Mouse (Mus musculus) neural tube, embryonic 15.5 days (tissue): Measurements from ENCODE around the gene Gm4305. TPM values are rescaled to one million over a fixed set of nuclear protein-coding genes. Genes with fewer than 3 reads are reported as not detected.
"Not testable (repeated sequence)": the region's sequence is repeated elsewhere in the genome, so short reads cannot be mapped to it uniquely, and the experiment has no call there.

Source experiments
- ATAC-seq: fragments of 200-750 bp; cut with Nextera tagmentation; 2 replicates; pipeline ENCODE4 v1.8.0; 2017; ENCODE audit warnings: mild to moderate bottlenecking, moderate TSS enrichment, moderate library complexity; ENCODE audit not compliant: low FRiP score
- H3K27ac ChIP-seq: fragments of 300-500 bp; sonication (generic); replicated peaks from 2 replicates; pipeline ENCODE4 v1.5.1; 2015; ENCODE audit warnings: mild to moderate bottlenecking, inconsistent platforms
- H3K27me3 ChIP-seq: fragments of 300-500 bp; sonication (generic); replicated peaks from 2 replicates; pipeline ENCODE4 v1.6.1; 2015; ENCODE audit warnings: inconsistent platforms
- H3K36me3 ChIP-seq: fragments of 300-500 bp; sonication (generic); 2 replicates; pipeline ENCODE4 v1.6.1; 2015; ENCODE audit warnings: inconsistent platforms
- H3K4me1 ChIP-seq: fragments of 300-500 bp; sonication (generic); 2 replicates; pipeline ENCODE4 v1.6.1; 2015; ENCODE audit warnings: inconsistent platforms
- H3K4me2 ChIP-seq: fragments of 300-500 bp; sonication (generic); 2 replicates; pipeline ENCODE4 v1.6.1; 2015; ENCODE audit warnings: inconsistent platforms, mild to moderate bottlenecking, moderate library complexity
- H3K4me3 ChIP-seq: fragments of 300-500 bp; sonication (generic); replicated peaks from 2 replicates; pipeline ENCODE4 v1.5.1; 2015; ENCODE audit warnings: mild to moderate bottlenecking, inconsistent platforms
- H3K9ac ChIP-seq: fragments of 300-500 bp; sonication (generic); replicated peaks from 2 replicates; pipeline ENCODE4 v1.6.1; 2015; ENCODE audit warnings: mild to moderate bottlenecking, inconsistent platforms
- H3K9me3 ChIP-seq: fragments of 300-500 bp; sonication (generic); replicated peaks from 2 replicates; pipeline ENCODE4 v1.6.1; 2016; ENCODE audit warnings: inconsistent platforms
- WGBS: fragments of 180-500 bp; shearing (Covaris S2); methylation state at CpG from one replicate; pipeline ENCODE4 v1.1.7; 2015; ENCODE audit warnings: mixed read lengths; 5-methylcytosine and 5-hydroxymethylcytosine counted together
- polyA plus RNA-seq: library from polyadenylated mRNA; unstranded; fragments of >200 nt; fragmentation: Nextera tagmentation; extraction: Ambion mirVana; gene quantifications from 2 replicates; pipeline ENCODE4 v1.2.1, GENCODE M21; 2015

Gene Gm4305
- polyA plus RNA-seq, result not detected in 2 replicates

DNA sequence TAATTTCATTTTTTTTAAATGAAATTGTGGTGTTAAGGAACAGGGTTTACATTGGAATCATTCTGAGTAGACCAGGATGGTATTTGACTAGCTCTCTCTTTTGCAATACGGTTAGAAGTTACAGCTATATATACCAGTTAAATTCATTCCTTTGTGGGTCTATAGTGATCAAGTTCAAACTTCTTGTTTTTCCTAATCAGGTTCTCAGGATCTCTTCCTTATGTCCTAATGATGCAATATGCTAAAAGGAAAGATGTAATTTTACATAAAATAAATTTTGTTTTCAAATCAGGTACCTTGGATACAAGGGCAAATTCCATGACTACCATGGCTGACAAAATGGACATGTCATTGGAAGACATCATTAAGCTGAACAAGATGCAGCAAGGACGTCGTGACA, at the start of gene Gm4305:
Gene Gm4305 (plus strand): TSS at position 301 of the 400 bp plus-strand sequence.
- not testable (repeated sequence) for H3K9ac ChIP-seq, H3K36me3 ChIP-seq, H3K27me3 ChIP-seq, H3K27ac ChIP-seq, H3K4me1 ChIP-seq, H3K4me3 ChIP-seq, H3K4me2 ChIP-seq, ATAC-seq, H3K9me3 ChIP-seq
- no CpG with 5 or more reads among the region's 3 CpGs for WGBS

DNA sequence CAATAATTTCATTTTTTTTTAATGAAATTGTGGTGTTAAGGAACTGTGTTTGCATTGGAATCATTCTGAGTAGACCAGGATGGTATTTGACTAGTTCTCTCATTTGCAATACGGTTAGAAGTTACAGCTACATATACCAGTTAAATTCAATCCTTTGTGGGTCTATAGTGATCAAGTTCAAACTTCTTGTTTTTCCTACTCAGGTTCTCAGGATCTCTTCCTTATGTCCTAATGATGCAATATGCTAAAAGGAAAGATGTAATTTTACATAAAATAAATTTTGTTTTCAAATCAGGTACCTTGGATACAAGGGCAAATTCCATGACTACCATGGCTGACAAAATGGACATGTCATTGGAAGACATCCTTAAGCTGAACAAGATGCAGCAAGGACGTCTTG, 15.5 kb upstream of the Gm4305 start, which contains the start of gene Gm4301:
Gene Gm4301 (plus strand): TSS at position 301 of the 400 bp plus-strand sequence.
- H3K4me2 ChIP-seq, ATAC-seq, H3K36me3 ChIP-seq, H3K4me1 ChIP-seq, H3K27me3 ChIP-seq, H3K4me3 ChIP-seq, H3K9ac ChIP-seq, H3K27ac ChIP-seq, H3K9me3 ChIP-seq: not testable (repeated sequence)
- no CpG with 5 or more reads among the region's 2 CpGs for WGBS

- H3K27ac ChIP-seq, H3K9ac ChIP-seq, ATAC-seq, H3K4me3 ChIP-seq, H3K36me3 ChIP-seq, H3K27me3 ChIP-seq, H3K9me3 ChIP-seq, H3K4me2 ChIP-seq, H3K4me1 ChIP-seq: not testable (repeated sequence)
- WGBS, result no CpG with 5 or more reads among the region's 3 CpGs
Observed at GRCm38 (mm10) chr10:100340536-100340935, 10.4 kb upstream of the Gm4305 start, which contains the start of gene Gm4302. Gene Gm4302 (plus strand): TSS chr10:100340836.

DNA sequence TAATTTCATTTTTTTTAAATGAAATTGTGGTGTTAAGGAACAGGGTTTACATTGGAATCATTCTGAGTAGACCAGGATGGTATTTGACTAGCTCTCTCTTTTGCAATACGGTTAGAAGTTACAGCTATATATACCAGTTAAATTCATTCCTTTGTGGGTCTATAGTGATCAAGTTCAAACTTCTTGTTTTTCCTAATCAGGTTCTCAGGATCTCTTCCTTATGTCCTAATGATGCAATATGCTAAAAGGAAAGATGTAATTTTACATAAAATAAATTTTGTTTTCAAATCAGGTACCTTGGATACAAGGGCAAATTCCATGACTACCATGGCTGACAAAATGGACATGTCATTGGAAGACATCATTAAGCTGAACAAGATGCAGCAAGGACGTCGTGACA, 5.2 kb upstream of the Gm4305 start, which contains the start of gene Gm4303:
Gene Gm4303 (plus strand): TSS at position 301 of the 400 bp plus-strand sequence.
- not testable (repeated sequence) for H3K27me3 ChIP-seq, ATAC-seq, H3K4me3 ChIP-seq, H3K4me1 ChIP-seq, H3K27ac ChIP-seq, H3K4me2 ChIP-seq, H3K9me3 ChIP-seq, H3K9ac ChIP-seq, H3K36me3 ChIP-seq
- no CpG with 5 or more reads among the region's 3 CpGs for whole genome bisulfite sequencing

DNA sequence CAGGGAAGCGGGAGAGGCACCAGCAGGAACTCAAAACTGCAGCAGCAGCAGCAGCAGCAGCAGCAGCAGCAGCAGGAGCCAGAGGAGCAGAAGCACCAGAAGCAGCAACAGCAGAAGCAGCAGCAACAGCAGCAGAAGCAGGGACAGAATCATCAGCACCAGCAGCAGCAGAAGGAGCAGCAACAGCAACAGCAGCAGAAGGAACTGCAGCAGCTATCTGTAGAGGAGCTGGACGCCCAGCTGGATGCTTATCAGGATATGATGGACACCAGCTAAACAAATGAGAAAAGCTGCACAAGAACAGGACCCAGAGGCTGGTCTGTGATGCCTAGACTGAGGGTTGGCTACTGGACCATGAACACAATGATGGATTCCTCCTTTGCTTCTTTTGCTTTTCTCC, 5.9 kb downstream of the Gm4305 start:
- H3K9me3 ChIP-seq, H3K4me1 ChIP-seq, H3K27ac ChIP-seq, H3K4me2 ChIP-seq, H3K4me3 ChIP-seq, ATAC-seq, H3K9ac ChIP-seq, H3K36me3 ChIP-seq, H3K27me3 ChIP-seq: not testable (repeated sequence)
- 92% methylated on average over 2 of the region's 2 CpGs for WGBS

DNA sequence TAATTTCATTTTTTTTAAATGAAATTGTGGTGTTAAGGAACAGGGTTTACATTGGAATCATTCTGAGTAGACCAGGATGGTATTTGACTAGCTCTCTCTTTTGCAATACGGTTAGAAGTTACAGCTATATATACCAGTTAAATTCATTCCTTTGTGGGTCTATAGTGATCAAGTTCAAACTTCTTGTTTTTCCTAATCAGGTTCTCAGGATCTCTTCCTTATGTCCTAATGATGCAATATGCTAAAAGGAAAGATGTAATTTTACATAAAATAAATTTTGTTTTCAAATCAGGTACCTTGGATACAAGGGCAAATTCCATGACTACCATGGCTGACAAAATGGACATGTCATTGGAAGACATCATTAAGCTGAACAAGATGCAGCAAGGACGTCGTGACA, 10.1 kb downstream of the Gm4305 start, which contains the start of gene Gm4307:
Gene Gm4307 (plus strand): TSS at position 301 of the 400 bp plus-strand sequence.
- H3K27ac ChIP-seq, ATAC-seq, H3K4me2 ChIP-seq, H3K9me3 ChIP-seq, H3K9ac ChIP-seq, H3K27me3 ChIP-seq, H3K4me1 ChIP-seq, H3K36me3 ChIP-seq, H3K4me3 ChIP-seq: not testable (repeated sequence)
- WGBS, result no CpG with 5 or more reads among the region's 3 CpGs

- not testable (repeated sequence) for H3K4me1 ChIP-seq, H3K4me2 ChIP-seq, H3K9ac ChIP-seq, H3K4me3 ChIP-seq, H3K9me3 ChIP-seq, ATAC-seq, H3K27ac ChIP-seq, H3K36me3 ChIP-seq, H3K27me3 ChIP-seq
- whole genome bisulfite sequencing, result no CpG with 5 or more reads among the region's 2 CpGs
Observed at GRCm38 (mm10) chr10:100382460-100382859, 31.6 kb downstream of the Gm4305 start, which contains the start of gene Gm4312. Gene Gm4312 (minus strand): TSS chr10:100382560.

Other genes with a start within 250 kb of the Gm4305 start
- not detected in 2 replicates for gene Gm4301, start 15.4 kb upstream of the Gm4305 start, polyA plus RNA-seq
- gene Gm4302, start 10.3 kb upstream of the Gm4305 start, polyA plus RNA-seq, result not detected in 2 replicates
- gene Gm4303, start 5.1 kb upstream of the Gm4305 start, polyA plus RNA-seq, result not detected in 2 replicates
- gene Gm4307, start 10.2 kb downstream of the Gm4305 start, polyA plus RNA-seq, result not detected in 2 replicates
- gene Gm4312, start 31.5 kb downstream of the Gm4305 start, polyA plus RNA-seq, result not detected in 2 replicates
- 10.5 and 10.8 TPM in 2 replicates for gene Tmtc3, start 136.3 kb downstream of the Gm4305 start, polyA plus RNA-seq
- 5.7 and 5.9 TPM in 2 replicates for gene Cep290, start 136.5 kb downstream of the Gm4305 start, polyA plus RNA-seq
- 16.1 and 16.9 TPM in 2 replicates for gene 4930430F08Rik, start 239.3 kb downstream of the Gm4305 start, polyA plus RNA-seq
- 0.29 and 0.68 TPM in 2 replicates for gene 1700017N19Rik, start 239.4 kb downstream of the Gm4305 start, polyA plus RNA-seq